Mouse (Mus musculus) layer of hippocampus, postnatal 14 days (tissue): Measurements from ENCODE around the gene Secisbp2. TPM values are rescaled to one million over a fixed set of nuclear protein-coding genes. Genes with fewer than 3 reads are reported as not detected.
"Not testable (repeated sequence)": the region's sequence is repeated elsewhere in the genome, so short reads cannot be mapped to it uniquely, and the experiment has no call there.

Source experiments
- DNase-seq, 2 experiments: peaks; one replicate each; pipeline ENCODE4 v3.0.0; 2021 to 2022; ENCODE audit warnings: low spot score in 2 of 2, mixed read lengths in 1 of 2
- total RNA-seq, 2 experiments: library from RNA; stranded (reverse); gene quantifications; 2 replicates each; pipeline ENCODE4 v1.2.3; 2021

Gene Secisbp2
- total RNA-seq, 2 experiments from 2014 or later, result 16.6 to 18.8 TPM

DNA sequence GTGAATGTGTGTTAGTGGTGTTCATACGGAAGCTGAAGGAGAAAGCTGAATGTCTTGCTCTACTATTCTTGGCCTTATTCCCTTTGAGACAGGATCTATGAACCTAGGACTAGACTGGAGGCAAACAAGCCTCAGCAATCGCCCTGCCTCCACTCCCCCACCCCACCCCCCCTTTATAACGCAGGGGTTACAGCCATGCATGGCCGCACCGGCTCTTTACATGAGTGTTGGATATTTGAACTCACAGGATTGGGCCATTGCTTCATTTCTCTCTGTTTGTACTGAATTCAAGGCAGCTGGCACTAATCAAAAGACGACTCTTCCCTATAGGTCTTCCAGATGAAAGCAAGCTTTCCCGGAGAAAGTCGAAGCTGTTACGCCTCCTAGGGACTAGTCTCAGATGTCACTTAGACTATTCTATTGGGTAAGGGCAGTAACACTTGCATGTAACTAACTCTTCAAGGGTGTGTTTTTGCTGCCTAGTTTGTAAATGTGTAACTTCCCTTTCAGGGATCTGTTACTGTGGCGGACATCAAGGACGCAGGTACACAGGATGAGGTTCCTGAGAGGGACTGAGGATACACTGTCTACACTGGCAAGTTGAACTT lies 9.2 kb upstream of the Secisbp2 start:
- no peak for DNase-seq

DNA sequence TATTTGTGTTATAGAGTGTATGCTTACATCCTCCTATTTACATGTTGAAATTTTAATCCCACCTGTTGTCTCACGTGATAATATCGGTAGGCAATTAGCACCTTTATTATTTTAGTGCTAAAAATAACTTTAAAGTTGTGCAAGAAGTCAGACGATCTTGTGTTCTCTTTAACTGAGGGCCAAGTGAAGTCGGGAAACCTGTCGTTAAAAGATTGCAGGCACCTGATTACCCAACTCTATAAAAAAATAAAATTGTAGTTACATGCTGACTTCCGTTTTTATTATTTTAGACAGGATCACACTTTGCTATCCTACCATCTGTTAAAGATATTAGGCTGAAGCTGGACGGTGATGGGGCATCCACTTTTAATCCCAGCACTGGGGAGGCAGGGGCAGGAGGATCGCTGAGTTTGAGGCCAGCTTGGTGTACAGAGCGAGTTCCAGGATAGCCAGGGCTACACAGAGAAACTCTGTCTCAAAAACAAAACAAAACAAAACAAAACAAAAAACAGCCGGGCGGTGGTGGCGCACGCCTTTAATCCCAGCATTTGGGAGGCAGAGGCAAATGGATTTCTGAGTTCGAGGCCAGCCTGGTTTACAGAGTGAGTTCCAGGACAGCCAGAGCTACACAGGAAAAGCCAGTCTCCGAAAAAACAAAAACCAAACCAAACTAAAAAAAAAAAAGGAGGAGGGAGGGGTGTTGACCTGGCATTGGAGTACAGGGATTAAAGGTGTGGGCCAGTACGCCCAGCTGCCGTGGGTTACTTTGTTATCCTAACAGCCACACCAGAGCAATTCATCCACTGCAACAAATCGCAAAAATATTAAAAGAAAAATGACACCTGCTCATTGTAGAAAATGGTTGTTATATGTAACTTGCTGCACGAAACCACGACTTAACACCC lies 7.3 kb upstream of the Secisbp2 start:
- no peak for DNase-seq

DNA sequence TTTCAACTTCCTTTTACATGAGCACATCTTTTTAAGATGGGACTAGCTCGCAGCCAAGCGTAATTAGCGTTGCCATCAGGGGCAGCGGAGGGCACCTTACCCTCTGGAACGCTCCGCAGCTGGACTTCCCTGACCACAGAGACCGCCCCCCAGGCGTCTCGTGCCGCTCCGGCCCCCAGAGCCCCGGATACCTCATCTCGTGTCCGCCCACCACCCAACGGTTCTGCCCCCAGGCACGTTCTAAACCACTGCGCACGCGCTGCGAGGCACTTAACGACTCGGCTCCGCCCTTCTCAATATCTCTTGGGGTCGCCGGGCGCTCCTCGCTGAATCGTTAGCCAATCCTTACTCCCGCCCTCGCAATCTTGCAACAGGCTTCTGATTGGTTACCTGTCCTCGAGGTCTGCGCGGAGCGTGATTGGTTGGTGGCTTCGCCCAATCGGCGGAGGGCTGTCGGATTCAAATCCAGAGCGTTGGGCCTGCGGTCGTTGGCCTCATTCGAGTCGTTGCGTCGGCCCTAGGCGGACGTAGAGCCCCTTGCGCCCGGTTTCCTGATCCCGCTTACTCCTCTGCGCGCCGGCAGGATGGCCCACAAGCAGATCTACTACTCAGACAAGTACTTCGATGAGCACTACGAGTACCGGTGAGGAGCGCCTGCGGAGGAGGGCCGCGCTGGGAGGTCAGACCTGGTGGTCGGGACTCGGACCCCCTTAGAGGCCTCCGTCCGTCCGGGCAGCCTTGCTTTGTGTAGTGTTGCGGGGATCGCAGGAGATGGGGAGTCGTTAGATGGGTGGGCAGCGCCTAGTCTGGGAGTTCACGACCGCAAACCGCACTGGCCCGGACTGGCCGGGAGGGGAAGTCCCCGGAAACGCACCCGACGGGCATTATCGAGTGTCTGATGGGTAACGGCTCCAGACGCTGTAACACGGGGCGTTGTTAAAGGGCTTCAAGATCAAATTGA lies 6.4 kb upstream of the Secisbp2 start, which contains the start of gene Cks2:
Gene Cks2, plus strand, starts transcription at position 404 of the 961 bp plus-strand sequence.
- DNase-seq, result peak; percentile 93 to 99

DNA sequence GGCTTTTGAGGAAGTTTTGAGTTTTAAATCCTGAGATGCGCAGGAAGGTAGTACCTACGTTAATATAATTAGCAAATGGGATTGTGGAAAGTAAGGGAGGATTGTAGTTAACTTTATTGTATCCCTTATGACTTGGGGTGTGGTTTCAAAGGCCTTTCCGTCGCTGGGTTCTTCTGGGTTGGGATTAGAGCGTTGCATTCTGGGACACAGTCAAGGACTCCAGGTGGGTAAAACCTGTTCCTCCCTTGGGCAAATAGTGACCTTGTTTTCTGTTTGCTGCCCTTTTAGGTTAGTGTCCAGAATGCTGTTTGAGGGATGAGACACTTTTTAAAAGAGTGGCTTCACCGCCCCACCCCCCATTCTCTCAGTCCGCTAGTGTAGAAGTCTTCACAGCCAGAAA lies 5.6 kb upstream of the Secisbp2 start:
- DNase-seq, result no peak

DNA sequence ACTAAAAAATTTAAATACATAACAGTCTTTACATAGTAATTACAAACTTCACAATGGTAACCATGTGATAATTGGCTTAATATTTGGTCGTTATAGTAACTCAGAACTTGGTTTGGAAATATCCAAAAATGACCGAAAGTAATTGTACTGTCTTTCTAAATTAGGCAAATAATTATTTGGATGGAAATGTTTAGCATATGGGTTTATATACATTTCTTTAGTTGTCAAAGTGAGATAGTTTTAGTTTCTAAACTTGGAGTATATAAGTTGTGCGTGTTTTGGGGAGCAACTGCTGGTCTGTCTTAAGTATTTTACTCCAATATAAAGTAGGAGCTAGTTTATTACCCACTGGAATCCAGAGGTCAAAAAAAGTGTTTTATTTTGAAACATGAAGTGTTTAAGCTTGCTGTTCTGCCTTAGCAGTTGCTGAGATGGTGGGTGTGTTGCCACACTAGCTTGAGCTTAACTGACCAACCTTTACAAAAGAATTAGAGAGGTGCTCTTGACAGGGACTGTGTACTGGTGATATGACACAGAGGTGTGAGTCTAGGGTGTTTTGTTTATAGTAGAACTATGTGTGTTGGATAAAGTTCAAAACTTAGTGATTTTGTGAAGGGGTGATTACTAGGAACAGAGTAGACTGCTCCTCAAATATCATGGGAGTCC lies 5.0 kb upstream of the Secisbp2 start:
- DNase-seq, result no peak

DNA sequence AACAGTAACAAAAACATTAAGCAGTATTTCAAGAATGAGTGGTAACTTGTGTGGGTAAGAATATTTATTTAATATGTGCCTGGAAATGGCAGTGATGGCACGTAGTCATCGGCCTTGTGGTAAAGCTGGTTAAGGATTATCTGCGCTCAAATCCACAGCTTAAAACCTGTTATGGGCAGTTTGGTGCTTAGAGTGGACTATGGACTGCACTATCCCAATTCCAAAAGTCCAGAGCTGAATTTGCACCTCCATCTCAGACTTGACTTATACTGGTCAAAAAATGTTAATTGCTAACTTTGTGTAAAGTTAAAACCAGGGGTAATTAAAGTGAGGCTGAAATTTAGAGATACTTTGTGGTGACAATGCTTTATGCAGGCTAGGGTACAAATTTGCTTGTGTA lies 3.7 kb upstream of the Secisbp2 start:
- DNase-seq, result no peak

DNA sequence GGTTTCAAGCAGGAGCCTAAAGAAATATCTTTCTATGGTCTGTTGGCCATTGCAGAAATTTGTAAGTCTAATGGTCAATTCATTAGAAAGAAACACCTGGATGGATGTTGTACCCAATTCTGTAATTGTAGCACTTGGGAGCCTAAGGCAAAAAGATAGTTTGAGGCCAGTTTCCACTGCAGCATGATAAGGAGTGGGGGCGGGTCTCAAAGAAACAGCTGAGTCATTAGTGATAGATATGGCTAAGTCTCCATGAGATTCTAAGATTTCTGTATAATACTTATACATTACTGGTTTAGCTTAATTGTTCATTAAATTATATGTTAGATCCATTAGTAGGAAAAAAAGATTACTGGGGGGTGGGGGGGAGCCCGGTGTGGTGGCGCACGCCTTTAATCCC lies 3.3 kb upstream of the Secisbp2 start:
- DNase-seq, result no peak

DNA sequence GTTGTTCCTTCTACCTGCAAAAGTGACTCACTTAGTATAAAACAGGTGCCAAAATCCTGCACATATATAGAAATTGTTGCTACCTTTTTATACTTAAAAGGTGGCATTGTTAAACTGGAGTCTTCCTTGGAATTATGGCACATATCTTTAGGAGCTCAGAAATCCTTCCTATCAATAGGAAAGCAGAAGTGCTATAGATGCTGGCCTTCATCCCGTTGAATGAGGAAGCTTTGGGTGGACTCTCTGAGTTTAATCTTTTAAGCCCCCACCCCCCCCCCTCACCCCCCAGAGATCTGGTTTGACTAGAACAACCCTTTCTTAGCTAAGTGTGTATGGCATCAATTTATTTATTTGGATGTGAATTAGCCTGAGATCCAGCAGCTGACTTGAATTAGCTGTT lies 1.8 kb upstream of the Secisbp2 start:
- no peak for DNase-seq

DNA sequence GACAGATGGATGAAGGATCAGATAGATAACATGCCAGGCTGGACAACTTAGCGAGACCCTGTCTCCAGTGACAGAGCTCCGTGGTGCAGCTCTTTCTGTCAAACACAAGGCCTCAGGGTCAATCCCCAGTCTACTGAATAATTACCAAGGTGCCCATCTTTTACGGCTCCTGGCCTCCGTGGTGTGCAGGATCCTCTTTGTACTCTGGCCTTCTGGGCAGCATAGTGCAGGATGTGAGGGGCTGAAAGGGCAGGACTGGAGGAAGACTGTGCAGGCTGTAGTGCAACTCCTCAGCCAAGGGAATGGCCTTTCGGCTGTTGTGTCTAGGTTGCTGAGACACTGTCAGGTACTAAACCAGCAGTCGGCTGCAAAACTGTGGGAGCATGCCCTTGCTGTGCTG lies 1.7 kb downstream of the Secisbp2 start:
- no peak for DNase-seq

DNA sequence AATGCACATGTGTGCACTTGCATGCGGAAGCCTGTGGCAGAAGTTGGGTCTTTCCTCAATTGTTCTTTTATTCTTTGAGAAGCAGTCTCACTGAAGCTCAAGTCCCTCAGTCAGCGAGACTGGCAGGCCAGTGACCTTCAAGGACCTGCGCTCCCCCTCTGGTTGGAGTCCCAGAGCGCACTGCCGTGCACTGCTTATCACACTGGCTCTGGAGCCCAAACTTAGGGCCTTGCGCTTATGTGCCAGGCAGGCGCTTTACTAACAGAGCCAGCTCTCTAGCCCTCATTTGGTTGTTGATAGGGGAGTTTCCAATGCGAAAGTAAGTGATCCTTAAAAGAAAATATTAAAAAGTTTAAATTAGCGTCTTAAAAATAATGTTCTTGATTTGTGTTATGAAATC lies 2.5 kb downstream of the Secisbp2 start:
- DNase-seq, result no peak

DNA sequence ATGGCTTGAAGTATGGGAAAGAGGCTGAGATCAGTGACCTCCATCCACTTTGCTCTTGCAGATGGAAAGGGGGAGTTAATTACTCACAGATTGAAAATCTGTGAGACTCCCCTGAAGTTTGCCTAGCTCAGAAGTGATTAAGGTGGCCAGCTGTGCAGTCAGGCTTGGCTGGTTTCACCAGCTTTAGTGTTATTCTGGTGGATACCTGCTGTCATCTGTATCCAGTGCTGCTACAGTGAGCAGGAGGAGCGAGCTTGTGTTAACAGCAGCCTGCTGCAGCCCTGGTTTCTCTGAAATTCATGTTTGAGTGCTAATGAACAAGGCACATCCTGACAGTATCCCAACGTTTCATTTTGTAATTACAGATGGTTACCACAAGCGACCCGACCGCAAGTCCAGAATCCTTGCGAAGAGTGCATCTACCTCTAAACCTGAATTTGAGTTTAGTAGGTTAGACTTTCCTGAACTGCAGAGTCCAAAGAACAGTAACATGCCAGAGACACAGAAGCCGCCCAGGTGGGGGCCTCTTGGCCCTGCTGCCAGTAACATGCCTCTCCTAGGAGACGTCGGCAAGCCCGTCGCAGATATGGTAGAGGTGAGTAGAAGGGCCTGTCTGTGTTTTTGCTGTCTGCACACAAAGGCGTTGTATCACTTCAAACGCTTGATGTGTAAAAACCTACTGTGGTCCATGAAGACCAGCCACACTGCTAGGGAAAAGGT lies 5.2 kb downstream of the Secisbp2 start:
- DNase-seq, result no peak

DNA sequence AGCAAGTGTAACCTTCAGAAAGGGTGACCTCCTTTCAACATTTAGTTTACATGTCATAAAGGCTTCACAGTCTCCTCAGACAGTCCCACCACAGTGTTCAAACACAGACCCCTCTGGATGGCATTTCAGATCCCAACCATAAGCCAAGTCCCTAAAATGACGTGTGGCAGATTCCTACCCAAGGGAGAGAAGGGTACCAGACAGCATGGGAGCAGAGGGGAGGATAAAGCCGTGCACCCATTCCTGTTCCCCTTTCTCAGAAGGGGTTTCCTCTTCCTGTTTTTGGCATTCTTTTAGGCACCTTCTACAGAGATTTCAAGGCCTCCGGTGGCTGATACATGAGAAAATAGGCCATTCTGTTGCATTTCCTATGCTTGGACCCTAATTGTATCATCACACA lies 6.6 kb downstream of the Secisbp2 start:
- DNase-seq, result no peak

DNA sequence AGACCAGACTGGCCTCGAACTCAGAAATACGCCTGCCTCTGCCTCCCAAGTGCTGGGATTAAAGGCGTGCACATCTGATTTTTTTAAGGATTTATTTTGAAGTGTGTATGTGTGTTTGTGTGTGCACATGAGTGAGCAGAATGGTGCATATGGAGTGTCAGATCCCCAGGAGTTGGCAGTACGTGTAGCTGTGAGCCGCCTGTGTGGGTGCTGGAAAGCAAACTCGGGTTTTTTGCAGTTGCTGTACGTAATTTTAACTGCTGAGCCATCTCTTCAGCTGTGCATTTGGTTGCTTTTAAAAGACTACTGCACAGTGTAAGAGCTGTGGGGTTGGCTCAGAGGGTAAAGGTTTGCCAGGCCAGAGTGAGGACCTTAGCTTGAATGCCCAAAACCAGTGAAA lies 8.1 kb downstream of the Secisbp2 start:
- DNase-seq, result no peak

DNA sequence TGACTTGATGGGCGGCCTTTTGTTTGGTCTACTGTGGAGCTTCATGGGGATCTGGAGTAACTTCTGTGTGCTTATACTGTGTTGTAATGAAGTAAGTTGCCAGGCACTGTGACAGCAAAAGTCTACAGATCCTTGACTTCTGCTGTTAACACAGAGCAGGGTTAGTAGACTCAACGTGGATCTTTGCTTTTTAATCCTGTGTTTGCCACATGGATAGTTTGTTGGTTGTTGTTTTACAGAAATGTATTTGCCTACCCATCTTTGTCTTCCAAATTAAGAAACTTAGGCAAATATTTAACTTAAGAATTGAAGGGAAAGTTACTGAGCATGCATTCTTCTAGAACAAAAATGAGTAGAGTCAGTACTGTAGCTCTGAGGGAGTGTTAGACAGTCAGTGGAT lies 12.1 kb downstream of the Secisbp2 start:
- DNase-seq, result no peak

DNA sequence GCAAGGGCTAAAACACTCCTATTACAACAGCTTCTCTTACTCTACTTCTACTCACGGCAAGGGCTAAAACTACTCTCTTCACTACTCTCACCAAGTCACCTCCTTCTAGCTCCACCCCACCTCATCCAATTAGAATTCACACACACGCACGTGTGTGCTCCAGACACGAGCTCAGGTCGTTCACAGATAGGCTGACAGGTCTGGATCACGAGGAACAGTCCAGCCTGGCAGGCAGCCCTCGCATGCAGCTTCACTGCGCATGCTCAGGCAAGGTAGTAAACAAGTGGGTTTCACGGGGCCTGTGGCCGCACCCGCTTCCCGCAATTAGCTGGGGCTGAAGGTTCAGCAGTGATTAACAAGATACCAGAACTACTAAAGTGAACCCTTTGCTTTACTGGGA lies 16.7 kb downstream of the Secisbp2 start:
- not testable (repeated sequence) for DNase-seq

DNA sequence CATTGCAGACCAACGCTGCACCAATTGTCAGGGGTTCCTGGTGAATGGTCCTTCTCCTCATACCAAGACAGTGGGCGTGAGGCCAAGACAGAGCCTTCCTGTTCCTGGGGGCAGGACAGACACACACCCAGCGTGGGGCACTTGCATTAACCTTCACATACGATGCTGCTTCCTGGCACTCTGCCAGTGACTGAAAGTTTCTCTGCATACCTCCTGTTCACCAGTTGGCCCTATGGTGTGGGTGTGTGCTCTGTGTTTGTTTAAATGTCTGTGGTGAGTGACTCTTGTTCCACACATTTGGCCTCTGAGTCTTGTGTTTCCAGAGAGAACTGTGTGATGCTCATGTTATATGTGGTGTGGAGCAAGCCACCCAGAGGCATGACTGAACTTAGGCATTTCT lies 25.1 kb downstream of the Secisbp2 start:
- DNase-seq, result no peak

DNA sequence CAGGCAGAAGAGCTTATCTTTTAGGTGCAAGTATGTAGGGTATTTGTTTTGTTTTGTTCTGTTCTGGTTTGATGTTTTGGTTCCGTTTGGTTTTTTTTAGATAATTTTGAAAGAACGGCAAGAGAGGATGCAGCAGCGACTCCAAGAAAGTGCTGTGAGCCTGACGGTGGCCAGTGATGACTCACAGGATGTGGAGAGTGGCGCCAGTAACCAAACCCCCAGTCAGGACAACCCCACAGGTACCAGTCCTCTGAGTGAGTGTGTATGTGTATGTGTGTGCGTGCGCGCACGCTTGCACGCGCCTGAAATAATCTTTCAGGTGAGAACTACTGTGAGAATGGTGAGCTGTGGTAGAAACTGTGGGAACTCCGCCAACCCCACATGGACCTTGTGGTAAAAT lies 25.5 kb downstream of the Secisbp2 start:
- no peak for DNase-seq

DNA sequence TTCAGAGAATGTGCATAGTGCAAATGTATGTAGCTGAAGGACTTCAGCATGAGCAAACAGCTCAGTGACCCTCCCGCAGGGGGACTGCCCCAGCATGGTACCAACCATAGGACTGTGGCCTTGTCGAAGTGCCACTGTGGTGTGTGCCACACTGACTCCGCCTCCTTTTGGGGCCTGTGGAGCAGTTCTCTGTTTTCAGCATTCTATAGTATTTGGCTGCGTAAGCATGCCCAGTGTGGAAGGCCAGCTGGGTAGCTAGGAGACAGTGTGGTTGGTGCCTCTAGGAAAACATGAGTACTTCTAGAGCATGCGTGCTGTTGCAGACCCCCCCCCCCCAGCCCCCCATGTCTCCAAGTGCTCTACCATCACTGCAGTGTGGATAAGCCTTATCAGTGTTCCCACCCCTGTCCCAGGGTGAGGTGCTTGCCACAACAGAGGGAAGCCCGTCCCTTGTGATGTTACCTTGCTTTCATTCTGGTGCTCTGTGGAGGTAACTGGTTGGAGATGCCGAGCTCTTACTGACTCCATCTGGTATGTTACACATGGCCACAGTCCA lies 26.2 kb downstream of the Secisbp2 start:
- no peak for DNase-seq

DNA sequence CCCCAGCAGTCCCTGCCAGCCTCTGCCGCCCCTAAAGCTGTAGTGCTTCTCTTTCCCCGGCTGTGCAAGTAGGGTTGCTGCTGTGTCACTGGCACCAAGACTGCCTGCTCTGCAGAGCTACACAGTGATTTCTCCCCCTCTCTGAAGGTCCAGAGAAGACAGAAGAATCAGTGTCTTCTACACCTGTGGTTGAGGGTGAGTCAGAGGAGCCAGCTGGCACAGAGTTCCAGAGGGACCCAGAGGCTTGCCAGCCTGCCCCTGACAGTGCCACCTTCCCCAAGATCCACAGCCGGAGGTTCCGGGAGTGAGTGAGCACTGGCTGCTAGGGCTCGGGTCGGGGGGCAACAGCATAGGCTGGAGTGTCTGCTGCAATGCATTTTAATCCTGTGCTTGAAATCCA lies 27.2 kb downstream of the Secisbp2 start:
- no peak for DNase-seq

DNA sequence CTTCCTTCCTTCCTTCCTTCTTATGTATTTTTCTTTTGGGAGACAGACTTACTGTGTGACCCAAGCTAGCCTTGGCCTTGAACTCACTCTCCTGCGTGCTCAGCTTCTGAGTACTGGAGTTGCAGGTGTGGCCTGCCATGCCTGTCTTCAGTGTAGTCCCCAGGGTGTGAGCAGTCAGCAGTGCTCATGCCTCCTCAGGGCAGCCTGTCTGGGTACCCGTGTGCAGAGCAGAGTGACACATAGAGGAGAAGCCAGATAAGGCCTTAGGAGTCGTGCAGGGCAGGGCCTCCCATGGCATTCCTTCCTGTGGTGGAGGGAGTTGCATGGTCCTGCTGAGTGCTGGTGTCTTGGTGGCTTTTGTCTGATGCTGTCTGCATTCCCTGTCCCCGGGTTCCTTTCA lies 27.8 kb downstream of the Secisbp2 start:
- DNase-seq, result no peak
